Mouse (Mus musculus): ENCODE results near the gene Cd160.

Gene Cd160

GRCm38 (mm10) chr3:96757691-96758090, 71.5 kb downstream of the Cd160 start:
- no peak for DNase-seq

- no peak for DNase-seq
Measured at GRCm38 (mm10) chr3:96755935-96756334, 73.2 kb downstream of the Cd160 start.

Measured in right cerebral cortex, postnatal 14 days (tissue).